Mouse (Mus musculus) retina, embryonic 14.5 days (tissue): ENCODE data around the gene Hs3st4.

Source experiments
- DNase-seq: peaks from one replicate; pipeline ENCODE4 v3.0.0-alpha.2; 2015; ENCODE audit warnings: low spot score

Hs3st4 gene

GRCm38 (mm10) chr7:123982461-123983038 lies at the start of gene Hs3st4:
Gene Hs3st4, plus strand, starts transcription at chr7:123982869.
- peak; percentile 70 for DNase-seq

GRCm38 (mm10) chr7:123946836-123947235 lies 35.8 kb upstream of the Hs3st4 start:
- DNase-seq = no peak

- peak; percentile 20 for DNase-seq
These were observed 19.6 kb upstream of the Hs3st4 start for GRCm38 (mm10) chr7:123963021-123963420.

GRCm38 (mm10) chr7:123964559-123965142 lies 18.0 kb upstream of the Hs3st4 start:
- DNase-seq = peak; percentile 81

GRCm38 (mm10) chr7:123965515-123965914 lies 17.2 kb upstream of the Hs3st4 start:
- no peak for DNase-seq

GRCm38 (mm10) chr7:123975441-123975840 lies 7.2 kb upstream of the Hs3st4 start:
- peak; percentile 61 for DNase-seq

- no peak for DNase-seq
These were observed 1.2 kb upstream of the Hs3st4 start for GRCm38 (mm10) chr7:123981435-123981834.

GRCm38 (mm10) chr7:123982010-123982409 lies 659 bp upstream of the Hs3st4 start:
- DNase-seq = peak; percentile 15

GRCm38 (mm10) chr7:123983177-123984046 lies 743 bp downstream of the Hs3st4 start:
- DNase-seq = peak; percentile 37

- peak; percentile 31 for DNase-seq
These were observed 9.5 kb downstream of the Hs3st4 start for GRCm38 (mm10) chr7:123992121-123992520.

- DNase-seq = peak; percentile 30
These were observed 14.6 kb downstream of the Hs3st4 start for GRCm38 (mm10) chr7:123997266-123997665.

- no peak for DNase-seq
These were observed 15.9 kb downstream of the Hs3st4 start for GRCm38 (mm10) chr7:123998601-123999000.

- DNase-seq = no peak
These were observed 44.2 kb downstream of the Hs3st4 start for GRCm38 (mm10) chr7:124026908-124027307.

- DNase-seq = peak; percentile 66
These were observed 49.6 kb downstream of the Hs3st4 start for GRCm38 (mm10) chr7:124032236-124032635.

GRCm38 (mm10) chr7:124033332-124033731 lies 50.7 kb downstream of the Hs3st4 start:
- DNase-seq = peak; percentile 20

GRCm38 (mm10) chr7:124037281-124037700 lies 54.6 kb downstream of the Hs3st4 start:
- DNase-seq = peak; percentile 71

GRCm38 (mm10) chr7:124039142-124039541 lies 56.5 kb downstream of the Hs3st4 start:
- no peak for DNase-seq

GRCm38 (mm10) chr7:124047382-124047781 lies 64.7 kb downstream of the Hs3st4 start:
- no peak for DNase-seq

- no peak for DNase-seq
These were observed 66.3 kb downstream of the Hs3st4 start for GRCm38 (mm10) chr7:124048971-124049370.

GRCm38 (mm10) chr7:124050421-124050820 lies 67.8 kb downstream of the Hs3st4 start:
- DNase-seq = no peak

- no peak for DNase-seq
These were observed 101.1 kb downstream of the Hs3st4 start for GRCm38 (mm10) chr7:124083741-124084140.

- peak; percentile 73 for DNase-seq
These were observed 146.3 kb downstream of the Hs3st4 start for GRCm38 (mm10) chr7:124129019-124129418.

- peak; percentile 18 for DNase-seq
These were observed 148.6 kb downstream of the Hs3st4 start for GRCm38 (mm10) chr7:124131312-124131711.
